Mouse (Mus musculus): ENCODE measurements around the gene Drc1.

The Drc1 gene

GRCm38 (mm10) chr5:30281291-30281732 is at the start of gene Drc1:
TSS of gene Drc1 (plus strand) at chr5:30281388.
- no peak for DNase-seq (ENCODE audit: low spot score)

- no peak for DNase-seq (ENCODE audit: low spot score)
Observed at GRCm38 (mm10) chr5:30231891-30232270, 49.3 kb upstream of the Drc1 start.

- peak; percentile 98 for DNase-seq (ENCODE audit: low spot score)
Observed at GRCm38 (mm10) chr5:30232271-30232971, 48.8 kb upstream of the Drc1 start, which contains the start of gene Selenoi. TSS of gene Selenoi (plus strand) at chr5:30232581.

- no peak for DNase-seq (ENCODE audit: low spot score)
Observed at GRCm38 (mm10) chr5:30233042-30233441, 48.1 kb upstream of the Drc1 start.

GRCm38 (mm10) chr5:30233979-30234378 is 47.2 kb upstream of the Drc1 start:
- DNase-seq (ENCODE audit: low spot score), result no peak

- DNase-seq (ENCODE audit: low spot score), result no peak
Observed at GRCm38 (mm10) chr5:30235641-30236126, 45.5 kb upstream of the Drc1 start.

- no peak for DNase-seq (ENCODE audit: low spot score)
Observed at GRCm38 (mm10) chr5:30238533-30238932, 42.7 kb upstream of the Drc1 start.

GRCm38 (mm10) chr5:30240552-30240951 is 40.6 kb upstream of the Drc1 start:
- no peak for DNase-seq (ENCODE audit: low spot score)

GRCm38 (mm10) chr5:30242410-30242809 is 38.8 kb upstream of the Drc1 start:
- DNase-seq (ENCODE audit: low spot score), result no peak

- no peak for DNase-seq (ENCODE audit: low spot score)
Observed at GRCm38 (mm10) chr5:30243741-30244140, 37.4 kb upstream of the Drc1 start.

- DNase-seq (ENCODE audit: low spot score), result no peak
Observed at GRCm38 (mm10) chr5:30245861-30246416, 35.2 kb upstream of the Drc1 start.

GRCm38 (mm10) chr5:30247666-30248065 is 33.5 kb upstream of the Drc1 start:
- DNase-seq (ENCODE audit: low spot score), result no peak

- no peak for DNase-seq (ENCODE audit: low spot score)
Observed at GRCm38 (mm10) chr5:30255567-30256354, 25.4 kb upstream of the Drc1 start.

GRCm38 (mm10) chr5:30258776-30259175 is 22.4 kb upstream of the Drc1 start:
- DNase-seq (ENCODE audit: low spot score), result no peak

- DNase-seq (ENCODE audit: low spot score), result no peak
Observed at GRCm38 (mm10) chr5:30270571-30271190, 10.5 kb upstream of the Drc1 start.

GRCm38 (mm10) chr5:30271599-30272281 is 9.4 kb upstream of the Drc1 start:
- no peak for DNase-seq (ENCODE audit: low spot score)

GRCm38 (mm10) chr5:30276361-30276760 is 4.8 kb upstream of the Drc1 start:
- DNase-seq (ENCODE audit: low spot score), result no peak

GRCm38 (mm10) chr5:30278952-30279351 is 2.2 kb upstream of the Drc1 start:
- no peak for DNase-seq (ENCODE audit: low spot score)

GRCm38 (mm10) chr5:30279446-30279845 is 1.7 kb upstream of the Drc1 start:
- DNase-seq (ENCODE audit: low spot score), result no peak

GRCm38 (mm10) chr5:30280864-30281263 is 324 bp upstream of the Drc1 start:
- no peak for DNase-seq (ENCODE audit: low spot score)

GRCm38 (mm10) chr5:30285944-30286799 is 5.0 kb downstream of the Drc1 start:
- no peak for DNase-seq (ENCODE audit: low spot score)
